Mouse (Mus musculus): Measurements from ENCODE around the gene Crtc3.

Gene Crtc3

DNA sequence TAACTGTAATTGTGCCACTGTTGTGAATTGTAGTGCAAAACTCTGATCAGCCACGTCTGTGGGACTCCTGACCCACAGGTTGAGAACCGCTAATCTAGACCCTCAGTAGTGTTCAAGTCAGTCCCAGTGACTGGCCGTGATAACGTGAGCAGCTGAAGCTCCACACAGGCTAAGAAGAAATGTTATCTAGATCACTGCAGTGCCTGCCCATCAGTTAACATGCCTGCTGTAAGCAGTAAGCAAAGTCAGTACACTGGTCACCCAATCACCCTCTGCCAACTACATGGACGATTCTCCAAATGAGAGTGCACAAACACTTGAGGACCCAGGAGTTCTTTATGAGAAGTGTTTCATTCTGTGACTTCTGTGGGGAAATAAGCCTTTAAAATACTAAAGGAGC lies 3.0 kb downstream of the Crtc3 start:
- no peak for DNase-seq (ENCODE audit: low read depth, low spot score)

DNA sequence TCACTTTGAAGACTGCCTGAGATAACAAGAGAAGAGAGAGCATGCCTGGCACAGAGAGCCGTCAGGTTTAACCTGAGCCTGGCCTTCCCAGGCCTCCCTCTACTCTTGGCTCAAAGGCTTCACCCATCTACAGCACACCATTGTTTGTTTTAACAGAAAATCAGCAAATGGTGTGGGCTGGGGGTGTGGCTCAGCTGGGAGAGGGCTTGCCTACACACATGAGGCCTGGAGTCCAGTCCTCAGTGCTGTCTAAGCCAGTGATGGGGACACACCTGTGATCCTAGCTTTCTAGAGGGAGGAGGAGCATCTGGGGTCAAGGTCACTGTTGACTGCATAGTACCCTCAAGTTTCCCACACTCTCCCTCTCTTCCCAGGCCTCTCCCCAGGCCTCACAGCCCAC lies 6.0 kb downstream of the Crtc3 start:
- no peak for DNase-seq (ENCODE audit: low read depth, low spot score)

DNA sequence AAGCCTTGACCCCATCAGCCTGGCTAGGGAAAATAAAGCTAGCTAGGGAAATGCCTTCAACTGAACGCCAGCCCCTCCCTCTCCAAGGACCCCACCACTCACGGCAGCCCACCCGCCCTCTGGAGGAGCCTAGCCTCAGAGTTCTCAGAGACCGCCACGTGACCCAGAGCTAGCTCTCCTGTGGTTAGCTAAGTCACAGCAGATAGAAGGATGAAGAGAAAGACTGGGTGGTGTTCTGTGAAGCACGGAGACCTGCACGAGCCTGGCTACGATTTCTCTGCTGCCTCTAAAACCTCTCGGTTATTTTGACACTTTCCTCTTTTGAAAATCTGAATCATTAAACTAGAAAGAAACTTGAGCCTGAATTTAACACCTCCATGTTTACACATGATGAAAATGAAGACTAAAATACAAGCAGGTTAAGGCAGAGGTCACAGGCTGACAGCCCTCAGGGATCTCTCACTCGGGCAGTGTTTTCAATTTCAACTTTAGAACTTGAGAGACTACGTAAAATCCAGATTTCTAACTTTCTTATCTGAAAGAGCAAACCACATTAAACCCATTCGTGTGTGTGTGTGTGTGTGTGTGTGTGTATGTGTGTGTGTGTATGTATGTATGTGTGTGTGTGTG lies 8.3 kb downstream of the Crtc3 start:
- DNase-seq (ENCODE audit: low read depth, low spot score), result no peak

GRCm38 (mm10) chr7:80672323-80672722 lies 16.4 kb downstream of the Crtc3 start:
- DNase-seq (ENCODE audit: low read depth, low spot score), result no peak

GRCm38 (mm10) chr7:80670889-80671288 lies 17.8 kb downstream of the Crtc3 start:
- no peak for DNase-seq (ENCODE audit: low read depth, low spot score)

GRCm38 (mm10) chr7:80667190-80667589 lies 21.5 kb downstream of the Crtc3 start:
- DNase-seq (ENCODE audit: low read depth, low spot score), result no peak

DNA sequence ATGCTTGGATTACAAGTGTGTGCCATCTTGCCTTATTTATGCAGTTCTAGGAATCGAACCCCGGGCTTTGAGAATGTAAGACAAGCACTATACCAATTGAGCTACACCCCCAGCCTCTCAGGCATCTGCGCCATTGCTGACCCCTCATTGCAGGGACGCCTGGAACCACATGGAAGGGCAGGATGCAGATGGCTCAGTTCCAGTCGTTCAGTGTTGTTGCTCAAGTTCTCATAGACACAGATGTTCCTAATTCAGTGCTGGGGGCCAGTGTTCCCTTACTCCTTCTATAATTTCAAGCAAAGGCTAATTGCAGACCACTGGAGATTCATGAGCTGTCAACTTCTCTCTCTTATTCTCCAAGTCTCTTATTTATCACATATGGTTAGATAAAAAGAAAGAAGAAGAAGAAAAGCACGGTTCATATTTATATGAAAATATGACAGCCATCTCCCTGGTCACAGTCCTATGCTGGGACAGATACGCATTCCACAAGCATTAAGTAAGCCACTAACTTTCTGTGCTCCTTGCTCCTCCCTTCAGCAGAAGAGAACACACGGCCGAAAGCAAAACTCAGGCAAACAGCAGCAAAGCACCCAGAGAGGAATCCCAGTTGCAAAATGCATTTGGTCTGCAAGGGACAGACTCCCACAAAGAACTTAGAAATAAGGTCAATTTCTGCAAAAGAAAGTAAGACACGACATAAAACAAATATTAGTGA lies 22.3 kb downstream of the Crtc3 start:
- DNase-seq (ENCODE audit: low read depth, low spot score), result no peak

- DNase-seq (ENCODE audit: low read depth, low spot score), result no peak
These were observed 27.6 kb downstream of the Crtc3 start for GRCm38 (mm10) chr7:80661082-80661481.

DNA sequence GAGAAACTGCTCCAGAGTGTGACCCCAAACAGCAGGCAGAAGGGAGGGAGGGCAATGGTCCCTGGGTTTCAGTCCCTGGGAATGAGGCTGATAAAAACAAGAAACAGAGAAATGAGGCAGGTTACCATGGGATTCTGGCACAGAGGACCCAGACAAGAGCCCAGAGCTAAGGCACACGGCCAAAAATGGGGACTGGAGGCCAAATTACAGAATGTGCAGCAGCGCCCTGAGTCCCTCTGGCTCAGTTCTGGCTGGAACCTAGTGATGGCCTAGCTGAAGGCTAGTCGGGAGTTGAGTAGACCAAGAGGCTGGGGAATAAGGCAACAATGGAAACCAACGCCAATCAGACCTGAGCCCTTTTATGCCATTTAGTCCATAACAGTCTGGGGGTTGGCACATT lies 28.1 kb downstream of the Crtc3 start:
- DNase-seq (ENCODE audit: low read depth, low spot score), result no peak

DNA sequence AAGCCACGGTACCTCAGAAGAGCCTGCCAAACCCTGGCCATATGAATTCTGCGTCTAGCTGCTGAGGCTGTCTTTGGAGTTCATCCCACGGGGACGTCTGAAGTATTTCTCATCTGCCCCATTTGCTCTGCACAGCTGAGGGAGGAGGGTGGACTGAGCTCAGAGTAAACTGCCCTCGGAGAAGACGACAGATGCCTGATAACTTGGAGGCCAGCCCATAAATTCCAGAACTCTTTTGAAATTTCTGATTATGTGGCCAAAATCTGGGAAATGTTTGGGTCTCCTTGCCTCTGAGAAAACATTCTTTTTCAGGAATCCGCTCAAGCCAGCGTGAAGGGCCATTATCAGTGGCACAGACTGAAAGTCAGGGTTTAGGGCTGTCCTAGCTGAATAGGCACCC lies 30.8 kb downstream of the Crtc3 start:
- no peak for DNase-seq (ENCODE audit: low read depth, low spot score)

GRCm38 (mm10) chr7:80655350-80656013 lies 33.2 kb downstream of the Crtc3 start:
- no peak for DNase-seq (ENCODE audit: low read depth, low spot score)

DNA sequence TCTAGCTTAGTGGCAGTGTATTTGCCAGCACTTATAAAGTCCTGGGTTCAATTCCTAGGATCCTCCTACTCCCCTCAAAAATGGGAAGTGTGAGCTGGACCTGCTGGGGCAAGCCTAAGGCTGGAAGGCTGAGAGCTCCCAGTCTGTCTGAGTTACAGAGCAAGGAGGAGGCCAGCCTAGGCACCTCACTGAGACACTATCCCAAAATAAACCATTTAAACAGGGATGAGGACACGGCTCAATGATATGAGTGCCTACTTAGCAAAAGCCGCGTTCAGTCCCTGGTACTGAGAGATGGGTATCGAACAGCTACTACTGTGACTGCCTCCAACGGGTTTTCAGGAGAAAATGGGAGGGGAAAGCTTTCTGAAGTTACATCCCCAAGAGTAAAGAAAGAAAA lies 33.8 kb downstream of the Crtc3 start:
- no peak for DNase-seq (ENCODE audit: low read depth, low spot score)

GRCm38 (mm10) chr7:80654393-80654792 lies 34.3 kb downstream of the Crtc3 start:
- no peak for DNase-seq (ENCODE audit: low read depth, low spot score)

- DNase-seq (ENCODE audit: low read depth, low spot score), result no peak
These were observed 34.7 kb downstream of the Crtc3 start for GRCm38 (mm10) chr7:80653971-80654370.

- no peak for DNase-seq (ENCODE audit: low read depth, low spot score)
These were observed 35.6 kb downstream of the Crtc3 start for GRCm38 (mm10) chr7:80653077-80653476.

DNA sequence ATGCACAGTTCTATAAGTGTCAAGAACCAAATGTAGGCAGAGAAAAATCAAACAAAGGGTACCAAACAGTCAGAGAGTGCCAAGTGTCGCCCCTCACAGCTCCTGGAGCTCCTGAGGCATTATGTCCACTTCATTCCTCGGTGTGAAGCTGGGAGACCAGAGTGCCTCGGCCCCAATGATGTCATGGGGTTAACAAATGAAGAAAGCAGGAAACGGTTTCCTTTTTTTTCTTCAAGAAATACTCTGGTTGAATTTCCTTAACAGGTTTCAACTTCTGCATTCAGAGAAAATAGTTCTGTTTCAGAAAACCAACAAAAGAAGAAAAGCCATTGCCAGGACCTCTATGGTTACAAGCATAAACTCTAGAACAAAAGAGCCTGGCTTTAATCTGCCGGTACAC lies 36.4 kb downstream of the Crtc3 start:
- no peak for DNase-seq (ENCODE audit: low read depth, low spot score)

- DNase-seq (ENCODE audit: low read depth, low spot score), result no peak
These were observed 41.2 kb downstream of the Crtc3 start for GRCm38 (mm10) chr7:80647437-80647871.

DNA sequence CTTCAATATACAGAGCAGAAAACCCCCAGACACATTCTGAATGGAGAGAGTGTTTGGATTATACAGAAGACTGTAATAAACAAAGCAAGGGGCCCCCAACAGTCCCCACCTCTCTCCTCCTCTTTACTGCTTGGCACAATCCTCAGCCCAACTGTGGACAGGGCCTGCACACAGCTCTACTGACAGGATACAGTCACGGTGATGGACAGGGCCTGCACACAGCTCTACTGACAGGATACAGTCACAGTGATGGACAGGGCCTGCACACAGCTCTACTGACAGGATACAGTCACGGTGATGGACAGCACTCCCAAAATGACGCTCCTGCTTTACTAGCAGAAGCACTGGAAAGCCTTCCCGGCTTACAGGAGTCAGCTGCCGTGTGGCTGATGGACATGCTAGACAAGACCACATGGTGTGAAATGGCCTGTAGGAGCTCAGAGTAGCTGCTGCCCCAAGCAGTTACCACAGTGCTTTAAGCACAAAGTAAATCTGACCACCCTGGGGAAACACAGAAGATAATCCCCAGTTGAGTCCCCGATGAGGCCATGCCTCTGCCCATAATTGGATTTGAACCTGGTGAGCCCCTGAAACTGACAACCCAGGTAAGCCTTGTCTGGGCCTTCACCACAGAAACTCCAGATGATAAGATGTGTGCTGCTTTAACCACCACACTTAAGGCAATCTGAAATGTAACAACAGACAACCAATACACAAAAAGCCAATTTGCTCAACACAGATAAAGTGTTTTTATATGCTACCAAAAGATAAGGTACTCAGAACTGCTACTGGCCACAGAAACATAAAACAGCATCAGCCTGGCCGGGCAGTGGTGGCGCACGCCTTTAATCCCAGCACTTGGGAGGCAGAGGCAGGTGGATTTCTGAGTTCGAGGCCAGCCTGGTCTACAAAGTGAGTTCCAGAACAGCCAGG lies 42.3 kb downstream of the Crtc3 start:
- no peak for DNase-seq (ENCODE audit: low read depth, low spot score)

GRCm38 (mm10) chr7:80642976-80643666 lies 45.6 kb downstream of the Crtc3 start:
- no peak for DNase-seq (ENCODE audit: low read depth, low spot score)

DNA sequence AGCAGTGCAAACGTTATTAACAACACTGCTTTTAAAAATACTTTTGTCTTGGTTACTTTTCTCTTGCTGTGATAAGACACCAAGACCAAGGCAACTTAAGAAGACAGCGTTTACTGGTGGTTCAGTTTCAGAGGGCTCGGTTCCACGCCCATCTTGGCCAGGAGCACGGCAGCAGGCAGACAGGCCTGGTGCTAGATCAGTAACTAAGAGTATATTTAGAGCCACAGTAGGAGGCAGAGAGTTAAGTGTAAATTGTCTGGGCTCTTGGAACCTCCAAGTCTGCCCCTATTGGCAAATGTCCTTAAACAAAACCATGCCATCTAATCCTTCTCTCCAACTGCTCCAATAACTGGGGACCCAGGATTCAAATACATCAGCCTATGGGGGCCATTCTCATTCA lies 46.1 kb downstream of the Crtc3 start:
- no peak for DNase-seq (ENCODE audit: low read depth, low spot score)

GRCm38 (mm10) chr7:80641899-80642298 lies 46.8 kb downstream of the Crtc3 start:
- DNase-seq (ENCODE audit: low read depth, low spot score), result no peak
